Mouse (Mus musculus) retina, adult 2 months (tissue): ENCODE measurements around the gene Hnrnpll.
A peak's percentile ranks its signal among the peaks of the same experiment; 100 is the strongest.

ENCODE experiments used
- DNase-seq: peaks from one replicate; pipeline ENCODE4 v3.0.0-alpha.2; 2012; ENCODE audit warnings: low read depth, low spot score

Gene Hnrnpll

GRCm38 (mm10) chr17:80061783-80062619 lies at the start of gene Hnrnpll:
Hnrnpll (minus strand) TSS chr17:80062334.
- peak; percentile 99 for DNase-seq

GRCm38 (mm10) chr17:80105348-80105978 lies 43.3 kb upstream of the Hnrnpll start:
- DNase-seq: no peak

- no peak for DNase-seq
Observed at GRCm38 (mm10) chr17:80099823-80100222, 37.7 kb upstream of the Hnrnpll start.

GRCm38 (mm10) chr17:80097221-80097620 lies 35.1 kb upstream of the Hnrnpll start:
- DNase-seq: no peak

GRCm38 (mm10) chr17:80096720-80097114 lies 34.6 kb upstream of the Hnrnpll start:
- DNase-seq: no peak

GRCm38 (mm10) chr17:80096043-80096719 lies 34.0 kb upstream of the Hnrnpll start:
- peak; percentile 22 for DNase-seq

GRCm38 (mm10) chr17:80095254-80095899 lies 33.2 kb upstream of the Hnrnpll start:
- DNase-seq: no peak

GRCm38 (mm10) chr17:80091879-80092549 lies 29.9 kb upstream of the Hnrnpll start:
- no peak for DNase-seq

GRCm38 (mm10) chr17:80090551-80090950 lies 28.4 kb upstream of the Hnrnpll start:
- DNase-seq: no peak

GRCm38 (mm10) chr17:80088168-80088567 lies 26.0 kb upstream of the Hnrnpll start:
- DNase-seq: no peak

GRCm38 (mm10) chr17:80086591-80086990 lies 24.5 kb upstream of the Hnrnpll start:
- DNase-seq: no peak

GRCm38 (mm10) chr17:80084424-80084823 lies 22.3 kb upstream of the Hnrnpll start:
- DNase-seq: no peak

GRCm38 (mm10) chr17:80083223-80083622 lies 21.1 kb upstream of the Hnrnpll start:
- no peak for DNase-seq

- no peak for DNase-seq
Observed at GRCm38 (mm10) chr17:80078726-80079125, 16.6 kb upstream of the Hnrnpll start.

GRCm38 (mm10) chr17:80067257-80067656 lies 5.1 kb upstream of the Hnrnpll start:
- DNase-seq: no peak

GRCm38 (mm10) chr17:80063840-80064495 lies 1.8 kb upstream of the Hnrnpll start:
- no peak for DNase-seq

- DNase-seq: no peak
Observed at GRCm38 (mm10) chr17:80063386-80063785, 1.3 kb upstream of the Hnrnpll start.

- no peak for DNase-seq
Observed at GRCm38 (mm10) chr17:80062620-80063010, 481 bp upstream of the Hnrnpll start.

GRCm38 (mm10) chr17:80060828-80061782 lies 1.0 kb downstream of the Hnrnpll start:
- DNase-seq: no peak

GRCm38 (mm10) chr17:80060151-80060550 lies 2.0 kb downstream of the Hnrnpll start:
- DNase-seq: no peak
